Mouse (Mus musculus): Measurements from ENCODE around the gene Abca16.
A peak's percentile ranks its signal among the peaks of the same experiment; 100 is the strongest.

The Abca16 gene

GRCm38 (mm10) chr7:120409447-120409846 is at the start of gene Abca16:
Gene Abca16 (plus strand): TSS chr7:120409647.
- DNase-seq: peak; percentile 2

GRCm38 (mm10) chr7:120361159-120361558 is 48.3 kb upstream of the Abca16 start:
- no peak for DNase-seq

DNA sequence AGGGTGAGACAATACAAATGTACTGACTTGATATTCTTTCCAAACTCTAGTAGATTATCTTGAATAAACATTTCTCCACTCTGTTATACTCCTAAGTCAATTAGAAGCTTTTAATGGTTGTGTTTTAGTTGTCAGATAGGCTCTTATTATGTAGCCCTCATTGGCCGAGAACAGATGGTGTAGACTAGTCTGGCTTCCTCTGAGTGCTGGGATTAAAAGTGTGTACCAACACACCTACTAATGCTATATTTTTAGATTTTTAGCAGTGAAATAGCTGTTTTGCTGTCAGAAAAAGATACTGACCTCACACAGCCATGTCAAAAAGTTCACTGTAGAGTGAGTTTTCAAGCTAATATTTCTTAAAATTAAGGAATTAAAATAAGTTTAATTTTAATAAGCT is 2.9 kb downstream of the Abca16 start:
- DNase-seq: no peak

GRCm38 (mm10) chr7:120426625-120427024 is 17.2 kb downstream of the Abca16 start:
- no peak for DNase-seq

DNA sequence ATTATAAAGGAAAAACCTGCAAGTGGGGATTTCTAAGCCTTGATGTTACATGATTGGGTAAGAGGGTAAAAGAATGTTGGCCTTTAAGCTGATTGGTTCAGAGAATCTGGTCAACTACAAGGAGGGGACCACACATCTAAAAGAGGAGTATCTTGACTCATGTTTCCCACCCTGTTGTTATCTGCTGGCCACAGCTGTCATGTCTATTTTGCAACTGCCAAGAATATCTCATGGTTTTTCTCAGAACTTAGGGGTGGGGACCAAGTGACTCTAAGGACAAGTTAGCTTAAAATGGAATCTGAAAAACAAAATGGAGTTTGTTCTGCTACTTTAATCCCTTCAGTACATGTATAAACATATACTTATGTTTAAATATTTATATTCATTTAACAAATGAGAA is 22.0 kb downstream of the Abca16 start:
- DNase-seq: no peak

DNA sequence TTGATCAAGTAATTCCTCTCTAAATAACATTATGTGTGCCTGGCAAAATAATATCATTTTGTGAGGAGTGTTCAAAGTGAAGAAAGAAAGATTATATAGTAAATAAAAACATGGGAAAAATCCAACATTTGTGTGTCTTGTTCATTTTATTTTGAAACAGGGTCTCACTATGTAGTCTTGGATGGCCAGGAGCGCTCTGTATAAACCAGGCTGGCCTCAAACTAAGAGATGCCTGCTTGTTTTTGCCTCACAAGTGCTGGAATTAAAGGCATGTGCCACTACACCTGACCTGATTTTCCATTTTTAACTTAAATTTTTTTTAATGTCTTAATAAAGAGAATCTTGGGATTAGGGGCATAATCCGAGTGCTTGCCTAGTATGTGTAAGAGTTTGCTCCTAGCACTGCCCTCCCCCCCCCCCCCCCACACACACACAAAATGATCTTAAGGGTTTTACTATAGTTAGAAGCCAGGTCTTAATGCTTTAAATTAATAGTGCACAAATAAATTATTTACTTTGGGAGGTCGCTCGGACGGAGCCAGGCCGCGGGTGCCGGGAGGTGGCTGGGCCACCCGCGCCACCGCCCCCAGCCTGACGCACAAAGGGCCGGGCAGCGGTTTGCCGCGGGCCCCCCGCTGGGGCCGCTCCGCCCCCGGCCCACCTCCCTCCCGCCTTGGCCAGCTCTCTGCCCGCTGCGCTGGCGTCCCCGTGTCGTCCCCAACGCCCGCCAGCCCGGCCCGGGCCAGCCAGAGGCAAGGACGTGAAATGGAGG is 94.6 kb downstream of the Abca16 start:
- DNase-seq: no peak

GRCm38 (mm10) chr7:120504663-120504979 is 95.2 kb downstream of the Abca16 start:
- no peak for DNase-seq

- no peak for DNase-seq
Observed at GRCm38 (mm10) chr7:120534805-120535204, 125.4 kb downstream of the Abca16 start.

GRCm38 (mm10) chr7:120552479-120553180 is 143.2 kb downstream of the Abca16 start:
- no peak for DNase-seq

- DNase-seq: no peak
Observed at GRCm38 (mm10) chr7:120553181-120553551, 143.7 kb downstream of the Abca16 start.

DNA sequence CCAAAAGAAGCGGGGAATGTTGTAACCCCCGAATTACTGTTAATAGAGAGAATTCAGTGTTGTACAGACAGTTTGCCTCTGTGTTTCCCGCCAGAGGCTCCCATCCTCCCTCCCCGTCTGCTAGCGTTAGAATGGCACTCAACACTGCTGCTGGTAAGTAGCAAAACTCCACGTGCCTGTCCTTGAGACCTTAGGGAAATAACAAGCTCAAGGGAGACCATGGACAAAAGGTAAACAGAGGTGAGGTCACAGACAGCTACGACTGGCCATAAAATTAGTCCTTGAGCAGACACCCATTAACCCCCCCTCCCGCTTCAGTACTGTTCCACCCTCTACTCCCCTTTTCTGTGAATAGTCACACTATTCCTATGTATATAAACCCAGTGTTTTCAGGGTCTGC is 157.9 kb downstream of the Abca16 start:
- DNase-seq: no peak

DNA sequence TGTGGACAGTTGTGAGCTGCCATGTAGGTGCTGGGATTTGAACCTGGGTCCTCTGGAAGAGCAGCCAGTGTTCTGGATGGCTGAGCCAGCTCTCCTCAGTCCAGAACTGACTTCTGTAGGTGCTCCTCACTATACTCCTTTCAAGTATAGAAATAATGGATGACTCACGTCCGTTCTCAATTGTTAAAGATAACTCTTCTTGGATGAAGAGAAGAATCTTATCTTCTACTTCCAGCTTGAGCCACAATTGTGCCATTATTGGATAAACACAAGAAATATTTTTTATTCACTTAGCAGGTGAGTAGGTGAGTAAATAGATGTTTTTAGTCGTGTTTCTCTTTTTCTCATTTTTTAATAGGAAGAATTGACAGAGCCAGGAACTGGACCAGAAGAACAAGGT is 167.1 kb downstream of the Abca16 start:
- no peak for DNase-seq
